Mouse (Mus musculus) MEL (cell line): ENCODE measurements around the gene Tnfaip8l2.

Source experiments
- CHD2 ChIP-seq: IDR thresholded peaks from 2 replicates; pipeline ENCODE4 v1.6.1; 2011; ENCODE audit warnings: low read length, improper control_type of control experiment
- CTCF ChIP-seq, 3 experiments: IDR thresholded peaks in 2 of 3; conservative IDR thresholded peaks in 1 of 3; 2 replicates each; pipeline ENCODE4 v1.5.1; 2011 to 2012; ENCODE audit warnings: low read length in 3 of 3, low read depth in 2 of 3, mild to moderate bottlenecking in 2 of 3, improper control_type of control experiment in 1 of 3, inconsistent platforms in 1 of 3, mixed read lengths in 1 of 3, moderate library complexity in 1 of 3; ENCODE audit not compliant: control insufficient read depth in 1 of 3, insufficient read depth in 1 of 3, poor library complexity in 1 of 3, severe bottlenecking in 1 of 3
- GATA1 ChIP-seq: IDR thresholded peaks from 2 replicates; pipeline ENCODE4 v1.6.1; 2011; ENCODE audit warnings: low read depth, low read length, improper control_type of control experiment
- KAT2A ChIP-seq: conservative IDR thresholded peaks from 2 replicates; pipeline ENCODE4 v1.6.1; 2012; ENCODE audit warnings: low read depth, low read length, improper control_type of control experiment, inconsistent platforms
- NELFE ChIP-seq: IDR thresholded peaks from 2 replicates; pipeline ENCODE4 v1.6.1; 2011; ENCODE audit warnings: low read depth, low read length, improper control_type of control experiment
- POLR2A ChIP-seq, 2 experiments: IDR thresholded peaks; 2 replicates each; pipeline ENCODE4 v1.6.1; 2011 to 2012; ENCODE audit warnings: low read length in 2 of 2, mild to moderate bottlenecking in 2 of 2, control low read depth in 1 of 2, improper control_type of control experiment in 1 of 2, low read depth in 1 of 2, moderate library complexity in 1 of 2; ENCODE audit not compliant: control insufficient read depth in 1 of 2, insufficient read depth in 1 of 2, poor library complexity in 1 of 2
- SIN3A ChIP-seq: IDR thresholded peaks from 2 replicates; pipeline ENCODE4 v1.6.1; 2012; ENCODE audit warnings: low read length, improper control_type of control experiment, inconsistent platforms
- SMC3 ChIP-seq: IDR thresholded peaks from 2 replicates; pipeline ENCODE4 v1.6.1; 2011; ENCODE audit warnings: low read depth, low read length, improper control_type of control experiment
- ZNF384 ChIP-seq: IDR thresholded peaks from 2 replicates; pipeline ENCODE4 v1.6.1; 2012; ENCODE audit warnings: low read depth, mild to moderate bottlenecking, inconsistent platforms, low read length, improper control_type of control experiment

- TF ChIP-seq CTCF (IDR thresholded peaks at IDR 0.05 in 2 of 3, conservative IDR thresholded peaks at IDR 0.05 in 1 of 3; ENCODE audit: control insufficient read depth in 1 of 3, insufficient read depth in 1 of 3, low read depth in 2 of 3, low read length in 3 of 3, poor library complexity in 1 of 3, severe bottlenecking in 1 of 3), result no peak
- TF ChIP-seq ZNF384, result no peak
- TF ChIP-seq SMC3, result no peak
- no peak for TF ChIP-seq CHD2
- TF ChIP-seq NELFE, result no peak
- no peak for TF ChIP-seq POLR2A (IDR thresholded peaks at IDR 0.05; ENCODE audit: control insufficient read depth in 1 of 2, insufficient read depth in 1 of 2, low read depth in 1 of 2, low read length in 2 of 2, poor library complexity in 1 of 2)
- no peak for TF ChIP-seq SIN3A
- TF ChIP-seq GATA1, result no peak
- no peak for TF ChIP-seq KAT2A
Observed at GRCm38 (mm10) chr3:95171105-95171504, 28.9 kb upstream of the Tnfaip8l2 start.
